Mouse (Mus musculus) neural tube, embryonic 13.5 days (tissue): Measurements from ENCODE around the gene Snapc4. TPM values are rescaled to one million over a fixed set of nuclear protein-coding genes. Genes with fewer than 3 reads are reported as not detected.

Experiments
- ATAC-seq: fragments of 200-750 bp; cut with Nextera tagmentation; 2 replicates; pipeline ENCODE4 v1.8.0; 2017; ENCODE audit warnings: low read depth, mild to moderate bottlenecking, moderate TSS enrichment, moderate library complexity
- H3K27ac ChIP-seq: fragments of 300-500 bp; sonication (generic); replicated peaks from 2 replicates; pipeline ENCODE4 v1.5.1; 2015; ENCODE audit warnings: moderate library complexity, mild to moderate bottlenecking, inconsistent platforms
- H3K27me3 ChIP-seq: fragments of 300-500 bp; sonication (generic); 2 replicates; pipeline ENCODE4 v1.6.1; 2015; ENCODE audit warnings: mild to moderate bottlenecking, inconsistent platforms
- H3K36me3 ChIP-seq: fragments of 300-500 bp; sonication (generic); 2 replicates; pipeline ENCODE4 v1.6.1; 2015; ENCODE audit warnings: mild to moderate bottlenecking, inconsistent platforms
- H3K4me1 ChIP-seq: fragments of 300-500 bp; sonication (generic); replicated peaks from 2 replicates; pipeline ENCODE4 v1.6.1; 2015; ENCODE audit warnings: inconsistent platforms
- H3K4me2 ChIP-seq: fragments of 300-500 bp; sonication (generic); 2 replicates; pipeline ENCODE4 v1.6.1; 2015; ENCODE audit warnings: inconsistent platforms, mild to moderate bottlenecking, moderate library complexity
- H3K4me3 ChIP-seq: fragments of 300-500 bp; sonication (generic); 2 replicates; pipeline ENCODE4 v1.5.1; 2015; ENCODE audit warnings: mild to moderate bottlenecking, inconsistent platforms
- H3K9ac ChIP-seq: fragments of 300-500 bp; sonication (generic); 2 replicates; pipeline ENCODE4 v1.6.1; 2015; ENCODE audit warnings: moderate library complexity, mild to moderate bottlenecking, inconsistent platforms
- H3K9me3 ChIP-seq: fragments of 300-500 bp; sonication (generic); 2 replicates; pipeline ENCODE4 v1.6.1; 2016; ENCODE audit warnings: inconsistent platforms
- WGBS: fragments of 180-500 bp; shearing (Covaris S2); methylation state at CpG from one replicate; pipeline ENCODE4 v1.1.7; 2015; 5-methylcytosine and 5-hydroxymethylcytosine counted together
- polyA plus RNA-seq: library from polyadenylated mRNA; unstranded; fragments of >200 nt; fragmentation: Nextera tagmentation; extraction: Ambion mirVana; gene quantifications from 2 replicates; pipeline ENCODE4 v1.2.1, GENCODE M21; 2015

Snapc4 gene
- polyA plus RNA-seq, 1 experiment from 2014 or later = 25.4 TPM

GRCm38 (mm10) chr2:26352291-26352910, 28.1 kb downstream of the Snapc4 start:
- peak overlapping the region; percentile 86 for H3K4me3 ChIP-seq
- peaks cover 27% of the 10 kb centered on the region for H3K4me1 ChIP-seq
- peaks cover 33% of the 10 kb centered on the region for H3K36me3 ChIP-seq
- peak overlapping the region; percentile 96 for H3K9ac ChIP-seq
- WGBS = 4% methylated on average over 36 of the region's 36 CpGs
- peak; percentile 51 for ATAC-seq
- H3K9me3 ChIP-seq = no peaks in the 10 kb centered on the region
- H3K27me3 ChIP-seq = no peaks in the 10 kb centered on the region
- peak overlapping the region; percentile 97 for H3K4me2 ChIP-seq
- peak overlapping the region; percentile 85 for H3K27ac ChIP-seq

DNA sequence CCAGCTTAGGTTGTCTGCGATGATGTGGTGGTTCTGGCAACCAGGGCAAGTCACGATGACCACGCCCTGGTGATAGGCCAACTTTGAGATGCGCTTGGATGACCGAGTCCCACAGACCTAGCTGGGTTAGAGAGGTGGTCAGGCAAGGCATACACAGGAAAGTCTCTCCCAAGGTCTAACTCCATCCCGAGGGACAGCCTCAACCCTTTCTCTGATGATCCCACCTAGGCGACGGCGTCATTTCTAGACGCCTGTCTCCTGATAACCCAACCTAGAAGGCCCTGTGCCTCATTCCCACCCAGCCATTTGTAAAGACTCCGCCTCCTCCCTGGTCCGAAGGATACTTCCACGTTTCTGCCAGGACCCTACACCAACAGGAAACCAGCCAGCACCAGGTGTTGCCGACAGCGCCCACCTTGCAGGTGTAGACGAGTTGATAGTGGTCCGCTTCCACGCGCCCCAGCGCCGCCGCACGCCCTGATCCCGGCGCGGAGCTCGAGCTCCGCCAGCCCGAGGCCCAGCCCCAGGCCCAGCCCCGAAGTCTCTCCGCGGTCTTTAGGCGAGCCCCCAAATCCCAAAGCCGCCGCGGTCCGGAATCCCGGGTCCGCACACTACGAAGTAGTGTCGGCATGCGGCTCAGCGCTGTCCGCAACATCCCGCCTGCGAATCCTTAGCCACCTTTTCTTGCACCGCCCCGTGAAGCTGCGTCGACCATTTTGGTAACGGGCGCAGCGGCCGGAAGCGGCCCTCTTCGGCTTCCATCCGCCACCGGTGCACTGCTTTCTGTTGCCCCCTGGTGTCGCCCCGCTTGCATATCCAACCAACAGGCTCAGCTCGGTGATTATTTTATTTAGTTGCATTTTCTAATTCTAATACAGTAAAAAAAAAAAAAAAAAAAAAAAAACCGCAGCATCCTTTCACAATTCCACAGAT, 28.8 kb downstream of the Snapc4 start, which contains the start of gene Dnlz:
Gene Dnlz (minus strand): TSS at position 753 of the 933 bp plus-strand sequence.
- H3K4me2 ChIP-seq = peak within 1 kb of the TSS; percentile 97
- H3K27ac ChIP-seq = peak within 1 kb of the TSS; percentile 89
- WGBS = 3% methylated on average over 62 of the region's 62 CpGs
- no peaks in the 10 kb centered on the region for H3K27me3 ChIP-seq
- H3K9me3 ChIP-seq = no peaks in the 10 kb centered on the region
- H3K4me1 ChIP-seq = peaks cover 27% of the 10 kb centered on the region
- peaks cover 41% of the 10 kb centered on the region for H3K36me3 ChIP-seq
- H3K9ac ChIP-seq = peak within 1 kb of the TSS; percentile 96
- peak within 1 kb of the TSS; percentile 86 for H3K4me3 ChIP-seq
- ATAC-seq = peak; percentile 84

DNA sequence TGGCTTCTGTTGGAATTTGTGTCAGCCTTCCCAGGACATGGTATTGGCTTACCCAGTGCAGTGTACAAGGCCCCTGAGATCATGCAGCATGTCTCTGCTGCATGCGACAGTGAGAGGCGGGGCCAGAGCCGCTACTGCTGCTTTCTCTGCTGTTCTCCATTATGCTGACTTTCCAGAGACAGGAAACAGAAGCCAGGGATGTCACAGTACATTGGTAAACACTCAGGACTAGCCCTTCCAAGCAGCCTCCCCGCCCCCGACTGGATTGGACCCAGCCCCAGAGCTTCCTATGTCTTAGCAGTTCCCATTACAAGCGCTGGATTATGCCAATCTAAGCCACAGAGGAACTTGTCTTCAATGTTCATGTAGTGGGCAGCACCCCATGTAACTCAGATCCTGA, 32.2 kb downstream of the Snapc4 start:
- peaks cover 69% of the 10 kb centered on the region for H3K36me3 ChIP-seq
- H3K4me2 ChIP-seq = no peak overlapping the region
- H3K9ac ChIP-seq = no peak overlapping the region
- H3K9me3 ChIP-seq = no peaks in the 10 kb centered on the region
- no peak for ATAC-seq
- no peak overlapping the region for H3K27ac ChIP-seq
- no peaks in the 10 kb centered on the region for H3K27me3 ChIP-seq
- no peak overlapping the region for H3K4me3 ChIP-seq
- H3K4me1 ChIP-seq = peaks cover 23% of the 10 kb centered on the region
- 78% methylated on average over 6 of the region's 6 CpGs for WGBS

DNA sequence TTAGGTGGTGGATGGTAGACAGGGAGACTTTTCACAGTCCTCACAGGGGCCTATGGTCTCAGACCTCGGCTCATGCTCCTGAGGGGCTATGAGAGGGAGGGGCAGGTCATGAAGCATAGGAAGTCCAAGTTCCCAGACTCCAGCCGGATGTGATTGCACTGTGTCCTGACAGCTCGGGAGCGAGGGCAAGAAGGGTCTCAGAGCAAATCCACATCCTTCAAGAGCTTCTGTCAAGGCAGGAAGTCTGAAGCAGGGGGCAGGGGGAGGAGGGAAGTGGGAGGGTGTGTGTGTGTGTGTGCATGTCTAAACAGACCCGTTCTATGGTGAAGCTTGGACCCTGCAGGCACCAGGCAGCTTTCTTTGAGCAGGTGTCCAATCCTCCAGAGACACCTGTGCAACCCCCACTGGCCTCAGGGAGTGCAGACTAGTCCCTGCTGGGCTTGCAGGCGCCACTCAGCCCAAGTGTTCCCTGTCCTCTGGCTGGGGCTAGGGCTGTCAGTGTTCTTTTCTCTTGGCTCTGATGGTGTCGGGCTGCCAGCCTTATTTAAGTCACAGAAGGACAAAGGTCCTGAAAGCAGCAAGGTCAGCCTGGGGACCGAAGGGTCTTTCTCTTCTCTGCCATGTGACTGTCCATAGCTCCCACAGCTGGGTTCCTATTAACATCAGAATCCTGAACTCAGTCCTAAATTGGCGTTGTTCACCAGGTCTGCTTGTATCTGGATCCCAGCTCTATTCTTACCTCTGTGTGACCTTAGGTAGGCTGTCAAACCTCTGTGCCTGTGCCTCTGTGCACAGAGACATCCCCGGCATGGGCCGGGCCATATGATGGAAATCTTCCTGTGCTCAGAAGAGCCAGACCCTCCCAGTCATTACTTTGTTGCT, 37.6 kb downstream of the Snapc4 start:
- no peaks in the 10 kb centered on the region for H3K9me3 ChIP-seq
- ATAC-seq = no peak
- 75% methylated on average over 11 of the region's 11 CpGs for WGBS
- H3K4me1 ChIP-seq = no peaks in the 10 kb centered on the region
- 0 out of 2 replicates have a peak overlapping the region, but pooled peaks have one; percentile 22 for H3K9ac ChIP-seq
- no peak overlapping the region for H3K4me2 ChIP-seq
- H3K4me3 ChIP-seq = no peak overlapping the region
- peaks cover 96% of the 10 kb centered on the region for H3K36me3 ChIP-seq
- H3K27me3 ChIP-seq = no peaks in the 10 kb centered on the region
- peak overlapping the region; percentile 42; the same call in 1 of the 2 replicates for H3K27ac ChIP-seq

DNA sequence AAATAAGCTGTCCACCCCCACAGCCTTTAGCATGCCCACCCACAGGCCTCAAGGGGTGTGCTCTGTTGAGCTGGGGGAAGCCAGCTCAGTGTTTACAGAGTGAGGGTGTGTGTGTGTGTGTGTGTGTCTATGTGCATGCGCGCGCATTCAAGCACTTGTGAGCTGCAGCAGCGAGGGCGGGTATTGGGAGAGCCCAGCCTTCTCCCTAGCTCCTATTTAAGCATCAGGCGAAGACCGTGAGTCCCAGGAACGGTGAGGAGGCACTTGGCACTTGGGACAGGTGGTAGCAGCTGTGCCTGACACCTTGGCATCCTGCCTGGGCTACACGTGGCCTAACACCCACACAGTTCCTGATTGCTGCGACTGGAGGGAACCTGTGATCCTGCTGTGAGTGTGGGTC, 38.4 kb downstream of the Snapc4 start:
- H3K9me3 ChIP-seq = no peaks in the 10 kb centered on the region
- ATAC-seq = no peak
- peaks cover 88% of the 10 kb centered on the region for H3K36me3 ChIP-seq
- 75% methylated on average over 10 of the region's 10 CpGs for WGBS
- H3K9ac ChIP-seq = no peak overlapping the region
- H3K4me2 ChIP-seq = no peak overlapping the region
- H3K4me1 ChIP-seq = no peaks in the 10 kb centered on the region
- no peaks in the 10 kb centered on the region for H3K27me3 ChIP-seq
- H3K4me3 ChIP-seq = no peak overlapping the region
- peak overlapping the region; percentile 42 for H3K27ac ChIP-seq

GRCm38 (mm10) chr2:26341510-26341981, 38.9 kb downstream of the Snapc4 start:
- H3K9ac ChIP-seq = no peak overlapping the region
- peak overlapping the region; percentile 28; the same call in 1 of the 2 replicates for H3K27ac ChIP-seq
- H3K4me2 ChIP-seq = no peak overlapping the region
- peaks cover 83% of the 10 kb centered on the region for H3K36me3 ChIP-seq
- H3K4me1 ChIP-seq = no peaks in the 10 kb centered on the region
- no peak overlapping the region for H3K4me3 ChIP-seq
- ATAC-seq = no peak
- H3K9me3 ChIP-seq = no peaks in the 10 kb centered on the region
- H3K27me3 ChIP-seq = no peaks in the 10 kb centered on the region
- 77% methylated on average over 2 of the region's 2 CpGs for WGBS

- no peaks in the 10 kb centered on the region for H3K27me3 ChIP-seq
- 88% methylated on average over 5 of the region's 5 CpGs for WGBS
- no peaks in the 10 kb centered on the region for H3K4me1 ChIP-seq
- H3K9me3 ChIP-seq = no peaks in the 10 kb centered on the region
- H3K4me2 ChIP-seq = no peak overlapping the region
- peaks cover 59% of the 10 kb centered on the region for H3K36me3 ChIP-seq
- no peak overlapping the region for H3K9ac ChIP-seq
- ATAC-seq = no peak
- H3K4me3 ChIP-seq = no peak overlapping the region
- H3K27ac ChIP-seq = no peak overlapping the region
Measured at GRCm38 (mm10) chr2:26339204-26339551, 41.3 kb downstream of the Snapc4 start.

- ATAC-seq = peak; percentile 62; the same call in 1 of the 2 replicates
- 62% methylated on average over 9 of the region's 13 CpGs for WGBS
- no peaks in the 10 kb centered on the region for H3K27me3 ChIP-seq
- peaks cover 53% of the 10 kb centered on the region for H3K36me3 ChIP-seq
- no peak overlapping the region for H3K4me3 ChIP-seq
- no peak overlapping the region for H3K4me2 ChIP-seq
- H3K9me3 ChIP-seq = no peaks in the 10 kb centered on the region
- H3K27ac ChIP-seq = no peak overlapping the region
- H3K4me1 ChIP-seq = no peaks in the 10 kb centered on the region
- H3K9ac ChIP-seq = no peak overlapping the region
Measured at GRCm38 (mm10) chr2:26338302-26339203, 41.9 kb downstream of the Snapc4 start.

DNA sequence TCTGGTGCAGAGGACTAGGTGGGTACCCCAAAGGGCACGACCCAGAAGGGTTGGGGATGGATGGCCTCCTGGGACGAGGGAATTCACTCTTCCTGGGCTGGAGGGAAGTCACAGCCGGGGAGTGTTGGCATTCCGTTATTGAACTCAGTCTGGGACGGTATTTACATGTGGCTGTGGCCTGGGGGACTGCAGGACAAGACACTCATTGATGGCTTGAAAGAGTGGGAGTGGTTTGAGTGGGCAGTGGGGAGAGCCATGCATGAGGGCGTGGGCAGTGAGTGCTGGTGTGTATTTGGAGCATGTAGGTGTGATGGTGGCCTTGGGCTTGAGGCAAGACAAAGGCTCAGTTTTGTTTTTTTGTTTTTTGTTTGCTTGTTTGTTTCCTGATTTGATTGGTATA, 49.8 kb downstream of the Snapc4 start:
- Histone ChIP-seq H3K9me3 (no peaks in the 10 kb centered on the region), H3K4me3 (no peak overlapping the region), H3K4me2 (no peak overlapping the region), H3K4me1 (peaks cover 9% of the 10 kb centered on the region; the same call in 1 of the 2 replicates), H3K27me3 (no peaks in the 10 kb centered on the region), H3K36me3 (peaks cover 69% of the 10 kb centered on the region), H3K27ac (peak overlapping the region; percentile 64), H3K9ac (no peak overlapping the region)
- peak; percentile 12; the same call in 1 of the 2 replicates for ATAC-seq
- 70% methylated on average over 6 of the region's 6 CpGs for WGBS

DNA sequence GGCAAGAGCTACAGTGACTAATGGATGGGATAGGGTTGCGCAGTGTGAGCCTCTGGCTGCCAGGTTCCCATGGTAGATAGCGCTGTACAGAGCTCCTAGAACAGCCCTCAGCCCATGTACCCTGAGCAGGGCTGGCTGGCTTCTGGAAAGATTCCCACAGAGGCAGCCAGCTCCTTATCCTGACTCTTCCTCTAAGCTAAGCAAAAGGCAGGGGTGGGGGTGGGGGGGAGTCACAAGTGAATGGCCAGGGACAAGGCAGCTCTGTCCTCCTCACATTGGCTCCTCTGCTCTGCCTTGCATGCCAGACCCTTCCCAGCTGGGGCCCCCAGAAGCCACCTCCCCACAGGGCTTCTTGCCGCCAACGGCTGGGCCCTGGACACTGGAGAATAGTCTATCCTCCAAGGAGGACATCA, 50.4 kb downstream of the Snapc4 start:
- H3K9me3 ChIP-seq = no peaks in the 10 kb centered on the region
- no peak overlapping the region for H3K4me3 ChIP-seq
- H3K27ac ChIP-seq = peak overlapping the region; percentile 64
- H3K27me3 ChIP-seq = no peaks in the 10 kb centered on the region
- H3K9ac ChIP-seq = no peak overlapping the region
- WGBS = 84% methylated on average over 4 of the region's 4 CpGs
- H3K4me2 ChIP-seq = no peak overlapping the region
- peaks cover 76% of the 10 kb centered on the region for H3K36me3 ChIP-seq
- peaks cover 9% of the 10 kb centered on the region; the same call in 1 of the 2 replicates for H3K4me1 ChIP-seq
- ATAC-seq = peak; percentile 38

GRCm38 (mm10) chr2:26329402-26329801, 51.1 kb downstream of the Snapc4 start:
- no peaks in the 10 kb centered on the region for H3K9me3 ChIP-seq

More at GRCm38 (mm10) chr2:26329402-26329801, 51.1 kb downstream of the Snapc4 start:
- peaks cover 82% of the 10 kb centered on the region for H3K36me3 ChIP-seq
- 51% methylated on average over 8 of the region's 8 CpGs for WGBS
- no peak overlapping the region for H3K4me3 ChIP-seq
- H3K27ac ChIP-seq = peak overlapping the region; percentile 59
- ATAC-seq = no peak
- H3K27me3 ChIP-seq = no peaks in the 10 kb centered on the region
- peaks cover 9% of the 10 kb centered on the region; the same call in 1 of the 2 replicates for H3K4me1 ChIP-seq
- H3K9ac ChIP-seq = no peak overlapping the region
- no peak overlapping the region for H3K4me2 ChIP-seq
